Mouse (Mus musculus): Measurements from ENCODE around the gene Zfpm1. TPM values are rescaled to one million over a fixed set of nuclear protein-coding genes. Genes with fewer than 3 reads are reported as not detected.

Zfpm1 gene
- polyA plus RNA-seq, 1 experiment from 2014 or later = 5.7 TPM

GRCm38 (mm10) chr8:122270555-122270954, 11.4 kb upstream of the Zfpm1 start:
- Histone ChIP-seq H3K36me3 (replicated peaks; ENCODE audit: insufficient read depth, low read length) (no peaks in the 10 kb centered on the region), H3K9ac (replicated peaks) (no peak overlapping the region), H3K4me2 (ENCODE audit: low read depth, low read length) (no peak overlapping the region), H3K4me3 (ENCODE audit: low read depth, low read length) (no peak overlapping the region), H3K4me1 (ENCODE audit: insufficient read depth) (peaks cover 27% of the 10 kb centered on the region), H3K27me3 (ENCODE audit: insufficient read depth, low read length) (peaks cover 13% of the 10 kb centered on the region), H3K9me3 (ENCODE audit: low read length) (no peaks in the 10 kb centered on the region), H3K27ac (ENCODE audit: low read depth) (no peak overlapping the region)
- TF ChIP-seq EP300 (IDR thresholded peaks at IDR 0.05; ENCODE audit: low read depth) (no peak), CTCF (IDR thresholded peaks at IDR 0.05; ENCODE audit: low read depth) (no peak)
- 81% methylated on average over 7 of the region's 7 CpGs for whole genome bisulfite sequencing (ENCODE audit: insufficient replicate concordance)
- no peak for ATAC-seq
- DNase-seq = no peak

DNA sequence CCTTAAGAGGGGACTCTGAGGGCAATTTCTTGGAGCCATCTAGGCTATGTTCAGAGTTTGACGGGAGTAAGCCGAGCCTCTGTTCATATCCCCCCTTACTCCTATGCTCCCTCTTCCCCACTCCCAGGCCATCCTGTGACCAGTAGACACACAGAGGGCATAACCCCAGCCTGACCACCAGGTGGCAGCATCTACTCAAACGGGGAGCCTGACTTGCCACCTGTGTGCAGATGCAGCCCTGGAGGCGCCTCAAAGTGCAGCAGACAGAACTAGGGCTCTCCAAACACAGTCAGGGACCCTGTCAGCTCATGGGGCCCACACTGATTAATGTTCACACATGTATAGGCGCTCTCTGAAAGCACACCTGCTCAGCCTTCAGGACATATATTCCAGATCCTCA, 8.8 kb upstream of the Zfpm1 start:
- H3K27me3 ChIP-seq (ENCODE audit: insufficient read depth, low read length) = peaks cover 8% of the 10 kb centered on the region
- no peak overlapping the region for H3K4me2 ChIP-seq (ENCODE audit: low read depth, low read length)
- peaks cover 41% of the 10 kb centered on the region for H3K4me1 ChIP-seq (ENCODE audit: insufficient read depth)
- ATAC-seq (peak; percentile 76), DNase-seq (peak; percentile 92)
- no peak overlapping the region for H3K9ac ChIP-seq (replicated peaks)
- H3K27ac ChIP-seq (ENCODE audit: low read depth) = no peak overlapping the region
- no peak for TF ChIP-seq EP300 (IDR thresholded peaks at IDR 0.05; ENCODE audit: low read depth)
- peak; percentile 99 for TF ChIP-seq CTCF (IDR thresholded peaks at IDR 0.05; ENCODE audit: low read depth)
- 5% methylated on average over 5 of the region's 5 CpGs for WGBS (ENCODE audit: insufficient replicate concordance)
- H3K4me3 ChIP-seq (ENCODE audit: low read depth, low read length) = no peak overlapping the region
- no peaks in the 10 kb centered on the region for H3K36me3 ChIP-seq (replicated peaks; ENCODE audit: insufficient read depth, low read length)
- no peaks in the 10 kb centered on the region for H3K9me3 ChIP-seq (ENCODE audit: low read length)

DNA sequence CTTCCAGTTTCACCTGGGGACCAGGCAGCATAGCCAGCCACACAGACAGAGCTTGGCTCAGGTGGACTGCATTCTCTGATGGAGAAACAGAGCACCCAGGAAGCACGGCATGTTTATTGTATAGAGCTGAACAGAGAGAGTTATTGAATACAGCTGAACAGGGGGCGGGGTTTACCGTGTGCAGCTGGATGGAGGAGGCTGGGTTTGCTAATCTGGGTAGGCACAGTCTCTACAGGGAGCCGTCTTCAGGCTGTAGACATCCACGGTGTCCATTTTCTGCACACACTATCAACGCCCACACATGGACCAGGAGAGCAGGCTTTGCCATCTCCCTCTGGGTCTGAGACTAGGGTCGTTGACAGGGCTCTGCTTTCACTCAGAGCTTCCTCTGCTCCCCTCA, 8.1 kb upstream of the Zfpm1 start:
- peak; percentile 69 for ATAC-seq
- Histone ChIP-seq H3K36me3 (replicated peaks; ENCODE audit: insufficient read depth, low read length) (no peaks in the 10 kb centered on the region), H3K27me3 (ENCODE audit: insufficient read depth, low read length) (peaks cover 6% of the 10 kb centered on the region), H3K4me3 (ENCODE audit: low read depth, low read length) (no peak overlapping the region), H3K9ac (replicated peaks) (no peak overlapping the region), H3K9me3 (ENCODE audit: low read length) (no peaks in the 10 kb centered on the region), H3K4me2 (ENCODE audit: low read depth, low read length) (0 out of 2 replicates have a peak overlapping the region, but pooled peaks have one; percentile 13), H3K27ac (ENCODE audit: low read depth) (no peak overlapping the region), H3K4me1 (ENCODE audit: insufficient read depth) (peaks cover 40% of the 10 kb centered on the region)
- 32% methylated on average over 7 of the region's 7 CpGs for WGBS (ENCODE audit: insufficient replicate concordance)
- DNase-seq = peak; percentile 55
- TF ChIP-seq CTCF (IDR thresholded peaks at IDR 0.05; ENCODE audit: low read depth) = no peak
- no peak for TF ChIP-seq EP300 (IDR thresholded peaks at IDR 0.05; ENCODE audit: low read depth)

GRCm38 (mm10) chr8:122274651-122275391, 7.1 kb upstream of the Zfpm1 start:
- H3K27me3 ChIP-seq (ENCODE audit: insufficient read depth, low read length) = peaks cover 6% of the 10 kb centered on the region
- H3K27ac ChIP-seq (ENCODE audit: low read depth) = no peak overlapping the region
- no peaks in the 10 kb centered on the region for H3K36me3 ChIP-seq (replicated peaks; ENCODE audit: insufficient read depth, low read length)
- 60% methylated on average over 11 of the region's 11 CpGs for WGBS (ENCODE audit: insufficient replicate concordance)
- DNase-seq (no peak), ATAC-seq (no peak; the same call in 1 of the 2 replicates)
- peaks cover 35% of the 10 kb centered on the region for H3K4me1 ChIP-seq (ENCODE audit: insufficient read depth)
- no peak overlapping the region for H3K4me2 ChIP-seq (ENCODE audit: low read depth, low read length)
- H3K9ac ChIP-seq (replicated peaks) = no peak overlapping the region
- no peak overlapping the region for H3K4me3 ChIP-seq (ENCODE audit: low read depth, low read length)
- no peaks in the 10 kb centered on the region for H3K9me3 ChIP-seq (ENCODE audit: low read length)
- TF ChIP-seq EP300 (IDR thresholded peaks at IDR 0.05; ENCODE audit: low read depth) (no peak), CTCF (IDR thresholded peaks at IDR 0.05; ENCODE audit: low read depth) (no peak)

GRCm38 (mm10) chr8:122276308-122276707, 5.6 kb upstream of the Zfpm1 start:
- Histone ChIP-seq H3K4me2 (ENCODE audit: low read depth, low read length) (no peak overlapping the region), H3K9ac (replicated peaks) (no peak overlapping the region), H3K9me3 (ENCODE audit: low read length) (no peaks in the 10 kb centered on the region), H3K27ac (ENCODE audit: low read depth) (no peak overlapping the region), H3K4me3 (ENCODE audit: low read depth, low read length) (no peak overlapping the region), H3K4me1 (ENCODE audit: insufficient read depth) (peaks cover 48% of the 10 kb centered on the region), H3K36me3 (replicated peaks; ENCODE audit: insufficient read depth, low read length) (no peaks in the 10 kb centered on the region), H3K27me3 (ENCODE audit: insufficient read depth, low read length) (no peaks in the 10 kb centered on the region; the same call in 1 of the 2 replicates)
- 73% methylated on average over 5 of the region's 5 CpGs for WGBS (ENCODE audit: insufficient replicate concordance)
- ATAC-seq (no peak), DNase-seq (no peak)
- TF ChIP-seq EP300 (IDR thresholded peaks at IDR 0.05; ENCODE audit: low read depth) = no peak
- TF ChIP-seq CTCF (IDR thresholded peaks at IDR 0.05; ENCODE audit: low read depth) = no peak

- Histone ChIP-seq H3K9me3 (ENCODE audit: low read length) (no peaks in the 10 kb centered on the region), H3K9ac (replicated peaks) (no peak overlapping the region), H3K36me3 (replicated peaks; ENCODE audit: insufficient read depth, low read length) (no peaks in the 10 kb centered on the region), H3K27me3 (ENCODE audit: insufficient read depth, low read length) (no peaks in the 10 kb centered on the region), H3K27ac (ENCODE audit: low read depth) (no peak overlapping the region), H3K4me1 (ENCODE audit: insufficient read depth) (peaks cover 48% of the 10 kb centered on the region), H3K4me3 (ENCODE audit: low read depth, low read length) (no peak overlapping the region), H3K4me2 (ENCODE audit: low read depth, low read length) (no peak overlapping the region)
- no peak for DNase-seq
- TF ChIP-seq EP300 (IDR thresholded peaks at IDR 0.05; ENCODE audit: low read depth) (no peak), CTCF (IDR thresholded peaks at IDR 0.05; ENCODE audit: low read depth) (peak; percentile 46)
- 74% methylated on average over 18 of the region's 18 CpGs for WGBS (ENCODE audit: insufficient replicate concordance)
- no peak for ATAC-seq
Measured at GRCm38 (mm10) chr8:122277204-122277995, 4.5 kb upstream of the Zfpm1 start.
